In the genomic region with DNA sequence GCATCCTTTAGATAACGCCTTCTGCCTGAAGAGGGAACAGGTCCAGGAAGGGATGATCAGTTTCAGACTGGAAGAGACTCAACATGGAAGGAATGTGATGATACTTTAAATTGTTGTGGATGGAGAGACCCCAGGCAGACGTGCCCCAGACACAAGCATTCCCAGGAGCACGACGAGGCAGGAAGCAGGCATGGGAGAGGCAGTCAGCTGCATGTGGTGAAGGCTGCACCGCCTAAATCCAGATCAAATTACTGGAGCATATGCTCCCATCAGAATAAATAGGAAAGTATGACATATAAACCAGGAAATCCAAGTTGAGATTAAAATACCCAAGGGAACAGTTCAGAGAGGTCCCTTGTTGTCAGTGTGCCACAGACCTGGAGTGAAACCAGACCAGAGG, we compare ENCODE assay signal across 18 mouse cellular contexts.
A peak's percentile ranks its signal among the peaks of the same experiment; 100 is the strongest.
DNase-seq lines count a peak whose midpoint lies in the region; ATAC-seq and TF ChIP-seq lines count a peak whose summit lies in the region.
"Had no signal": no experiment of that assay in that cellular context is flagged by ENCODE, and none has a peak within 500 bp of the region (broad histone marks: within the 10 kb centered on the region; RNA-seq: fewer than 3 reads in every experiment).

No protein-coding gene starts in this region.

- no peaks in the 10 kb centered on the region for H3K9me3 ChIP-seq in embryonic facial prominence, embryonic 12.5 days
- no peaks in the 10 kb centered on the region for H3K9me3 ChIP-seq in heart, postnatal 0 days (replicated peaks; ENCODE audit: control insufficient read depth, low read length)
- H3K9me3 ChIP-seq in forebrain, embryonic 16.5 days (ENCODE audit: control insufficient read depth, low read length) = no peaks in the 10 kb centered on the region
- no peaks in the 10 kb centered on the region for H3K9me3 ChIP-seq in midbrain, embryonic 11.5 days (ENCODE audit: control insufficient read depth, low read length)
- H3K9me3 ChIP-seq: embryonic facial prominence, embryonic 13.5 days; forebrain, embryonic 15.5 days; hindbrain, embryonic 12.5 days had no signal

- TF ChIP-seq EP300 in heart, postnatal 0 days (IDR thresholded peaks at IDR 0.05; ENCODE audit: low read depth) = no peak

- no peak overlapping the region for H3K4me2 ChIP-seq in embryonic facial prominence, embryonic 12.5 days (replicated peaks)
- no peak overlapping the region for H3K4me2 ChIP-seq in heart, postnatal 0 days (ENCODE audit: low read depth, low read length)
- no peak overlapping the region for H3K4me2 ChIP-seq in forebrain, embryonic 16.5 days (ENCODE audit: low read length)
- H3K4me2 ChIP-seq in midbrain, embryonic 11.5 days = no peak overlapping the region
- H3K4me2 ChIP-seq: embryonic facial prominence, embryonic 13.5 days; forebrain, embryonic 15.5 days; hindbrain, embryonic 12.5 days had no signal

- no peaks in the 10 kb centered on the region for H3K27me3 ChIP-seq in embryonic facial prominence, embryonic 12.5 days
- no peaks in the 10 kb centered on the region for H3K27me3 ChIP-seq in heart, postnatal 0 days (ENCODE audit: control insufficient read depth, insufficient read depth, low read length)
- H3K27me3 ChIP-seq in forebrain, embryonic 16.5 days (replicated peaks; ENCODE audit: control insufficient read depth, insufficient read depth, low read length) = no peaks in the 10 kb centered on the region
- H3K27me3 ChIP-seq in midbrain, embryonic 11.5 days (ENCODE audit: control insufficient read depth, insufficient read depth, low read length) = no peaks in the 10 kb centered on the region
- H3K27me3 ChIP-seq: embryonic facial prominence, embryonic 13.5 days; forebrain, embryonic 15.5 days; hindbrain, embryonic 12.5 days had no signal

- no peak overlapping the region for H3K4me3 ChIP-seq in embryonic facial prominence, embryonic 12.5 days
- no peak overlapping the region for H3K4me3 ChIP-seq in heart, postnatal 0 days (ENCODE audit: low read depth, low read length)
- no peak overlapping the region for H3K4me3 ChIP-seq in forebrain, embryonic 16.5 days (replicated peaks; ENCODE audit: low read length)
- H3K4me3 ChIP-seq in midbrain, embryonic 11.5 days (ENCODE audit: low read depth, low read length) = no peak overlapping the region
- H3K4me3 ChIP-seq: embryonic facial prominence, embryonic 13.5 days; forebrain, embryonic 15.5 days; hindbrain, embryonic 12.5 days had no signal

- 0 out of 2 replicates have a peak, but pooled peaks have one; percentile 60 for ATAC-seq in embryonic facial prominence, embryonic 12.5 days (ENCODE audit: insufficient number of reproducible peaks, insufficient read depth, low FRiP score, low TSS enrichment)
- peak; percentile 71 for ATAC-seq in heart, postnatal 0 days (ENCODE audit: insufficient read depth, low read depth)
- ATAC-seq in forebrain, embryonic 16.5 days = no peak
- ATAC-seq in midbrain, embryonic 11.5 days (ENCODE audit: low FRiP score) = no peak
- ATAC-seq: forebrain, embryonic 15.5 days; intestine, embryonic 16.5 days; liver, postnatal 0 days had no signal

- 18% methylated on average over 5 of the region's 5 CpGs for WGBS in embryonic facial prominence, embryonic 12.5 days
- WGBS in heart, postnatal 0 days = 16% methylated on average over 5 of the region's 5 CpGs
- WGBS in forebrain, embryonic 16.5 days = 57% methylated on average over 5 of the region's 5 CpGs
- 65% methylated on average over 5 of the region's 5 CpGs for WGBS in midbrain, embryonic 11.5 days

- H3K4me1 ChIP-seq in embryonic facial prominence, embryonic 12.5 days = peaks cover 6% of the 10 kb centered on the region
- H3K4me1 ChIP-seq in heart, postnatal 0 days (ENCODE audit: control insufficient read depth, insufficient read depth) = no peaks in the 10 kb centered on the region
- no peaks in the 10 kb centered on the region for H3K4me1 ChIP-seq in forebrain, embryonic 16.5 days (replicated peaks; ENCODE audit: control insufficient read depth, insufficient read depth, low read length)
- H3K4me1 ChIP-seq in midbrain, embryonic 11.5 days (ENCODE audit: control insufficient read depth, insufficient read depth, low read length) = no peaks in the 10 kb centered on the region
- H3K4me1 ChIP-seq: forebrain, embryonic 15.5 days had no signal

- no peaks in the 10 kb centered on the region for H3K36me3 ChIP-seq in embryonic facial prominence, embryonic 12.5 days
- no peaks in the 10 kb centered on the region for H3K36me3 ChIP-seq in heart, postnatal 0 days (replicated peaks; ENCODE audit: control insufficient read depth, insufficient read depth, low read length)
- no peaks in the 10 kb centered on the region for H3K36me3 ChIP-seq in forebrain, embryonic 16.5 days (ENCODE audit: control insufficient read depth, insufficient read depth)
- H3K36me3 ChIP-seq in midbrain, embryonic 11.5 days (ENCODE audit: control insufficient read depth, insufficient read depth, low read length) = no peaks in the 10 kb centered on the region
- H3K36me3 ChIP-seq: embryonic facial prominence, embryonic 13.5 days; forebrain, embryonic 15.5 days; hindbrain, embryonic 12.5 days had no signal

- H3K9ac ChIP-seq in embryonic facial prominence, embryonic 12.5 days = no peak overlapping the region
- H3K9ac ChIP-seq in heart, postnatal 0 days (replicated peaks; ENCODE audit: low read depth, low read length) = no peak overlapping the region
- H3K9ac ChIP-seq in forebrain, embryonic 16.5 days (replicated peaks; ENCODE audit: low read depth, low read length) = no peak overlapping the region
- no peak overlapping the region for H3K9ac ChIP-seq in midbrain, embryonic 11.5 days (ENCODE audit: low read length)
- H3K9ac ChIP-seq: embryonic facial prominence, embryonic 13.5 days; forebrain, embryonic 15.5 days; hindbrain, embryonic 12.5 days; liver, postnatal 0 days had no signal

- TF ChIP-seq CTCF in heart, postnatal 0 days (IDR thresholded peaks at IDR 0.05; ENCODE audit: low read depth) = no peak

- no peak overlapping the region for H3K27ac ChIP-seq in embryonic facial prominence, embryonic 12.5 days
- 0 out of 2 replicates have a peak overlapping the region, but pooled peaks have one; percentile 7 for H3K27ac ChIP-seq in heart, postnatal 0 days (ENCODE audit: low read depth)
- no peak overlapping the region for H3K27ac ChIP-seq in forebrain, embryonic 16.5 days (ENCODE audit: low read length)
- H3K27ac ChIP-seq in midbrain, embryonic 11.5 days (ENCODE audit: low read depth, low read length) = no peak overlapping the region
- H3K27ac ChIP-seq: embryonic facial prominence, embryonic 13.5 days; forebrain, embryonic 15.5 days; hindbrain, embryonic 12.5 days had no signal

- peak; percentile 5 for DNase-seq in retina, postnatal 1 day
- no peak for DNase-seq in retina, embryonic 14.5 days (ENCODE audit: low spot score)
- DNase-seq in heart, postnatal 0 days (ENCODE audit: low spot score) = peak; percentile 61
- no peak for DNase-seq in gastrocnemius, postnatal 10 days
- no peak for DNase-seq in midbrain, embryonic 11.5 days (ENCODE audit: low spot score, missing footprints)
- DNase-seq: adrenal gland, adult 8-10 months; cerebellum, adult 8-10 months; gastrocnemius, postnatal 14 days; kidney, postnatal 10 days; left cerebral cortex, postnatal 4 days; liver, postnatal 0 days; thymus, adult 18-20 months had no signal

Comparison
In these comparisons a context has a peak if more than half of its experiments do, and no peak if none do; other contexts are left out.
1. DNase-seq: peak in retina, postnatal 1 day (single experiment) and heart, postnatal 0 days (single experiment); none in retina, embryonic 14.5 days (single experiment), gastrocnemius, postnatal 10 days (single experiment) and midbrain, embryonic 11.5 days (single experiment).
2. ATAC-seq: peak in embryonic facial prominence, embryonic 12.5 days (single experiment) and heart, postnatal 0 days (single experiment); none in forebrain, embryonic 16.5 days (single experiment) and midbrain, embryonic 11.5 days (single experiment).